Mouse (Mus musculus) G1E (cell line): ENCODE data around the gene Spata33. TPM values are rescaled to one million over a fixed set of nuclear protein-coding genes. Genes with fewer than 3 reads are reported as not detected.

Source experiments
- ATAC-seq: 2 replicates; pipeline ENCODE4 v1.8.0; 2016; ENCODE audit warnings: mild to moderate bottlenecking; ENCODE audit not compliant: insufficient number of reproducible peaks, poor library complexity, low FRiP score, severe bottlenecking; ENCODE audit errors: extremely low read depth
- DNase-seq: peaks from one replicate; pipeline ENCODE4 v3.0.0; 2012; ENCODE audit warnings: low spot score
- H3K27me3 ChIP-seq: 2 replicates; pipeline ENCODE4 v1.6.1; 2012; ENCODE audit warnings: mild to moderate bottlenecking, low read length, inconsistent platforms; ENCODE audit not compliant: insufficient read depth
- H3K36me3 ChIP-seq: replicated peaks from 2 replicates; pipeline ENCODE3; 2012; ENCODE audit warnings: mild to moderate bottlenecking, inconsistent platforms
- H3K4me1 ChIP-seq: 2 replicates; pipeline ENCODE4 v1.6.1; 2012; ENCODE audit warnings: low read depth, low read length, inconsistent platforms, mixed read lengths; ENCODE audit not compliant: insufficient read depth
- H3K4me3 ChIP-seq: 2 replicates; pipeline ENCODE4 v1.5.1; 2012; ENCODE audit warnings: low read depth, mild to moderate bottlenecking, inconsistent platforms, low read length, moderate library complexity, mixed read lengths
- H3K9me3 ChIP-seq: replicated peaks from 2 replicates; pipeline ENCODE4 v1.6.1; 2012; ENCODE audit warnings: inconsistent platforms
- CTCF ChIP-seq: IDR thresholded peaks from 2 replicates; pipeline ENCODE4 v1.5.1; 2012; ENCODE audit warnings: low read depth, low read length, inconsistent platforms, mixed read lengths
- GATA1 ChIP-seq: IDR thresholded peaks from 2 replicates; pipeline ENCODE4 v1.6.1; 2012; ENCODE audit warnings: borderline replicate concordance, low read length, inconsistent platforms, mixed read lengths
- GATA2 ChIP-seq: IDR thresholded peaks from 2 replicates; pipeline ENCODE4 v1.6.1; 2012; ENCODE audit warnings: low read depth, low read length, inconsistent platforms, borderline replicate concordance
- POLR2AphosphoS5 ChIP-seq: IDR thresholded peaks from 2 replicates; pipeline ENCODE4 v1.6.1; 2012; ENCODE audit warnings: low read depth, low read length, inconsistent platforms; ENCODE audit not compliant: insufficient replicate concordance
- TAL1 ChIP-seq: conservative IDR thresholded peaks from 2 replicates; pipeline ENCODE4 v1.6.1; 2012; ENCODE audit warnings: low read depth, low read length, inconsistent platforms, mixed read lengths
- polyA plus RNA-seq: library from polyadenylated mRNA; stranded (reverse); fragments of >175 nt; gene quantifications from 2 replicates; pipeline ENCODE4 v1.2.3, GENCODE M21; 2012
- total RNA-seq, 2 experiments: library from RNA; stranded (forward) in 1 of 2; stranded (reverse) in 1 of 2; fragments of 200-1000 nt in 1 of 2; fragments of >200 nt in 1 of 2; fragmentation: Nextera tagmentation in 1 of 2; gene quantifications; 2 replicates each; pipeline ENCODE4 v1.2.3; 2014 to 2017

Gene Spata33
- total and polyA plus RNA-seq, 3 experiments: 0.13 to 1.1 (median 0.30) TPM

- DNase-seq (no peak), ATAC-seq (no peak)
- H3K4me3 ChIP-seq: no peak overlapping the region
- H3K4me1 ChIP-seq: no peaks in the 10 kb centered on the region
- no peaks in the 10 kb centered on the region for H3K9me3 ChIP-seq
- H3K27me3 ChIP-seq: no peaks in the 10 kb centered on the region
- H3K36me3 ChIP-seq: peaks cover 100% of the 10 kb centered on the region
- TF ChIP-seq TAL1 (no peak), GATA2 (no peak), CTCF (no peak), POLR2AphosphoS5 (no peak), GATA1 (no peak)
Measured at GRCm38 (mm10) chr8:123267926-123268656, 55.5 kb downstream of the Spata33 start.

- Histone ChIP-seq H3K9me3 (no peaks in the 10 kb centered on the region), H3K4me1 (no peaks in the 10 kb centered on the region), H3K27me3 (no peaks in the 10 kb centered on the region), H3K4me3 (no peak overlapping the region), H3K36me3 (peaks cover 100% of the 10 kb centered on the region)
- TF ChIP-seq GATA1 (no peak), TAL1 (no peak), GATA2 (no peak), POLR2AphosphoS5 (no peak), CTCF (no peak)
- ATAC-seq (no peak), DNase-seq (no peak)
Measured at GRCm38 (mm10) chr8:123271147-123271546, 58.5 kb downstream of the Spata33 start.

Other genes starting within 250 kb of the Spata33 start
- 115 and 128 TPM in 2 replicates for gene Ankrd11, start 170.6 kb upstream of the Spata33 start, total RNA-seq (2014; fragmentation: Nextera tagmentation)
- 51.5 and 57.3 TPM in 2 replicates for gene Ankrd11, start 170.6 kb upstream of the Spata33 start, total RNA-seq (2017)
- 90.7 and 96.3 TPM in 2 replicates for gene Ankrd11, start 170.6 kb upstream of the Spata33 start, polyA plus RNA-seq
- 11.7 and 14.2 TPM in 2 replicates for gene Spg7, start 149.9 kb upstream of the Spata33 start, total RNA-seq (2014; fragmentation: Nextera tagmentation)
- gene Spg7, start 149.9 kb upstream of the Spata33 start, total RNA-seq (2017): 36.7 and 40.2 TPM in 2 replicates
- gene Spg7, start 149.9 kb upstream of the Spata33 start, polyA plus RNA-seq: 20.9 and 22.6 TPM in 2 replicates
- 835 and 904 TPM in 2 replicates for gene Rpl13, start 110.5 kb upstream of the Spata33 start, total RNA-seq (2014; fragmentation: Nextera tagmentation)
- gene Rpl13, start 110.5 kb upstream of the Spata33 start, total RNA-seq (2017): 3,495 and 3,523 TPM in 2 replicates
- gene Rpl13, start 110.5 kb upstream of the Spata33 start, polyA plus RNA-seq: 4,220 and 5,023 TPM in 2 replicates
- gene Cpne7, start 95.5 kb upstream of the Spata33 start, total RNA-seq (2014; fragmentation: Nextera tagmentation): 3.1 and 4.3 TPM in 2 replicates
- 3.6 and 6.1 TPM in 2 replicates for gene Cpne7, start 95.5 kb upstream of the Spata33 start, total RNA-seq (2017)
- 11.1 and 11.2 TPM in 2 replicates for gene Cpne7, start 95.5 kb upstream of the Spata33 start, polyA plus RNA-seq
- gene Sult5a1, start 54.5 kb upstream of the Spata33 start, total RNA-seq (2014; fragmentation: Nextera tagmentation): not detected in 2 replicates
- gene Sult5a1, start 54.5 kb upstream of the Spata33 start, total RNA-seq (2017): 0.06 and 0.11 TPM in 2 replicates
- not detected in 2 replicates for gene Sult5a1, start 54.5 kb upstream of the Spata33 start, polyA plus RNA-seq
- not detected in 2 replicates for gene Dpep1, start 26.6 kb upstream of the Spata33 start, total RNA-seq (2014; fragmentation: Nextera tagmentation)
- 0.06 and 0.11 TPM in 2 replicates for gene Dpep1, start 26.6 kb upstream of the Spata33 start, total RNA-seq (2017)
- not detected in 2 replicates for gene Dpep1, start 26.6 kb upstream of the Spata33 start, polyA plus RNA-seq
- 19.6 and 37.3 TPM in 2 replicates for gene Chmp1a, start 69 bp upstream of the Spata33 start, total RNA-seq (2014; fragmentation: Nextera tagmentation)
- gene Chmp1a, start 69 bp upstream of the Spata33 start, total RNA-seq (2017): 57.9 and 78.2 TPM in 2 replicates
- 32.7 and 35.9 TPM in 2 replicates for gene Chmp1a, start 69 bp upstream of the Spata33 start, polyA plus RNA-seq
- 22.2 and 22.3 TPM in 2 replicates for gene Cdk10, start 12.0 kb downstream of the Spata33 start, total RNA-seq (2014; fragmentation: Nextera tagmentation)
- 25.5 and 29.3 TPM in 2 replicates for gene Cdk10, start 12.0 kb downstream of the Spata33 start, total RNA-seq (2017)
- gene Cdk10, start 12.0 kb downstream of the Spata33 start, polyA plus RNA-seq: 56.3 and 64.2 TPM in 2 replicates
- gene Spata2l, start 23.4 kb downstream of the Spata33 start, total RNA-seq (2014; fragmentation: Nextera tagmentation): 3.4 and 6.8 TPM in 2 replicates
- 2.2 and 3.7 TPM in 2 replicates for gene Spata2l, start 23.4 kb downstream of the Spata33 start, total RNA-seq (2017)
- gene Spata2l, start 23.4 kb downstream of the Spata33 start, polyA plus RNA-seq: 5.2 and 5.7 TPM in 2 replicates
- 6.6 and 15.0 TPM in 2 replicates for gene Zfp276, start 41.4 kb downstream of the Spata33 start, total RNA-seq (2014; fragmentation: Nextera tagmentation)
- 8.6 and 11.5 TPM in 2 replicates for gene Zfp276, start 41.4 kb downstream of the Spata33 start, total RNA-seq (2017)
- 6.8 and 7.1 TPM in 2 replicates for gene Zfp276, start 41.4 kb downstream of the Spata33 start, polyA plus RNA-seq
- 10.5 and 11.1 TPM in 2 replicates for gene Vps9d1, start 41.5 kb downstream of the Spata33 start, total RNA-seq (2014; fragmentation: Nextera tagmentation)
- 6.9 and 8.7 TPM in 2 replicates for gene Vps9d1, start 41.5 kb downstream of the Spata33 start, total RNA-seq (2017)
- gene Vps9d1, start 41.5 kb downstream of the Spata33 start, polyA plus RNA-seq: 69.5 and 89.2 TPM in 2 replicates
- gene Fanca, start 105.7 kb downstream of the Spata33 start, total RNA-seq (2014; fragmentation: Nextera tagmentation): 21.2 and 30.3 TPM in 2 replicates
- 26.2 and 26.3 TPM in 2 replicates for gene Fanca, start 105.7 kb downstream of the Spata33 start, total RNA-seq (2017)
- 48.7 and 50.9 TPM in 2 replicates for gene Fanca, start 105.7 kb downstream of the Spata33 start, polyA plus RNA-seq
- not detected in 2 replicates for gene Spire2, start 119.9 kb downstream of the Spata33 start, total RNA-seq (2014; fragmentation: Nextera tagmentation)
- gene Spire2, start 119.9 kb downstream of the Spata33 start, total RNA-seq (2017): 0.23 and 0.33 TPM in 2 replicates
- 0.04 and 0.12 TPM in 2 replicates for gene Spire2, start 119.9 kb downstream of the Spata33 start, polyA plus RNA-seq
- gene Tcf25, start 160.9 kb downstream of the Spata33 start, total RNA-seq (2014; fragmentation: Nextera tagmentation): 123 and 130 TPM in 2 replicates
- gene Tcf25, start 160.9 kb downstream of the Spata33 start, total RNA-seq (2017): 125 and 133 TPM in 2 replicates
- 84.3 and 91.6 TPM in 2 replicates for gene Tcf25, start 160.9 kb downstream of the Spata33 start, polyA plus RNA-seq
- not detected in 2 replicates for gene Mc1r, start 194.3 kb downstream of the Spata33 start, total RNA-seq (2014; fragmentation: Nextera tagmentation)
- gene Mc1r, start 194.3 kb downstream of the Spata33 start, total RNA-seq (2017): 0.12 and 0.27 TPM in 2 replicates
- 0.01 and 0.02 TPM in 2 replicates for gene Mc1r, start 194.3 kb downstream of the Spata33 start, polyA plus RNA-seq
- not detected in 2 replicates for gene Tubb3, start 198.6 kb downstream of the Spata33 start, total RNA-seq (2014; fragmentation: Nextera tagmentation)
- gene Tubb3, start 198.6 kb downstream of the Spata33 start, total RNA-seq (2017): 0.41 and 0.71 TPM in 2 replicates
- 0.14 and 0.22 TPM in 2 replicates for gene Tubb3, start 198.6 kb downstream of the Spata33 start, polyA plus RNA-seq
- gene Def8, start 210.7 kb downstream of the Spata33 start, total RNA-seq (2014; fragmentation: Nextera tagmentation): 14.4 and 18.6 TPM in 2 replicates
- 12.6 and 15.1 TPM in 2 replicates for gene Def8, start 210.7 kb downstream of the Spata33 start, total RNA-seq (2017)
- 11.4 and 16.7 TPM in 2 replicates for gene Def8, start 210.7 kb downstream of the Spata33 start, polyA plus RNA-seq